Mouse (Mus musculus): ENCODE measurements around the gene Arl6ip4. TPM values are rescaled to one million over a fixed set of nuclear protein-coding genes. Genes with fewer than 3 reads are reported as not detected.

Arl6ip4 gene
- total and polyA plus RNA-seq, 3 experiments, result 57.8 to 128 TPM; not detected in 1

GRCm38 (mm10) chr5:124082941-124083688 lies 32.8 kb upstream of the Arl6ip4 start:
- Histone ChIP-seq H3K4me1 (ENCODE audit: control insufficient read depth in 1 of 2, insufficient read depth in 2 of 2, low read length in 2 of 2) (no peaks in the 10 kb centered on the region), H3K27me3 (ENCODE audit: control insufficient read depth in 1 of 2, insufficient read depth in 2 of 2, low read length in 2 of 2) (no peaks in the 10 kb centered on the region), H3K36me3 (ENCODE audit: control insufficient read depth in 1 of 2, insufficient read depth in 2 of 2, low read length in 2 of 2) (no peaks in the 10 kb centered on the region), H3K4me3 (ENCODE audit: control insufficient read depth in 1 of 2, insufficient read depth in 1 of 2, low read depth in 2 of 2, low read length in 2 of 2) (no peak overlapping the region), H3K9me3 (replicated peaks; ENCODE audit: insufficient read depth, low read length) (no peaks in the 10 kb centered on the region), H3K9ac (ENCODE audit: control insufficient read depth, low read depth, low read length, poor library complexity, severe bottlenecking) (no peak overlapping the region), H3K79me2 (ENCODE audit: control insufficient read depth, insufficient read depth, low read length, poor library complexity) (no peaks in the 10 kb centered on the region), H3K27ac (ENCODE audit: control insufficient read depth, low read depth, low read length) (no peak overlapping the region)
- TF ChIP-seq CHD2 (IDR thresholded peaks at IDR 0.05; ENCODE audit: low read length), result no peak
- no peak for TF ChIP-seq EP300 (IDR thresholded peaks at IDR 0.05; ENCODE audit: low read depth in 1 of 2, low read length in 2 of 2)
- TF ChIP-seq USF2 (IDR thresholded peaks at IDR 0.05; ENCODE audit: borderline replicate concordance in 1 of 2, insufficient read depth in 1 of 2, low read depth in 1 of 2, low read length in 2 of 2), result no peak
- no peak for TF ChIP-seq JUND (IDR thresholded peaks at IDR 0.05; ENCODE audit: low read depth, low read length)
- no peak for TF ChIP-seq SMC3 (IDR thresholded peaks at IDR 0.05; ENCODE audit: low read depth, low read length)
- TF ChIP-seq ZMIZ1 (IDR thresholded peaks at IDR 0.05; ENCODE audit: low read depth, low read length), result no peak
- TF ChIP-seq E2F4 (IDR thresholded peaks at IDR 0.05; ENCODE audit: borderline replicate concordance, low read depth, low read length), result no peak
- TF ChIP-seq MEF2A (IDR thresholded peaks at IDR 0.05; ENCODE audit: extremely low read depth, insufficient replicate concordance, low read depth, low read length, poor library complexity, severe bottlenecking), result no peak
- no peak for TF ChIP-seq ZKSCAN1 (IDR thresholded peaks at IDR 0.05; ENCODE audit: low read depth, low read length)
- TF ChIP-seq MAX (IDR thresholded peaks at IDR 0.05; ENCODE audit: low read length), result no peak
- no peak for TF ChIP-seq ETS1 (IDR thresholded peaks at IDR 0.05; ENCODE audit: low read depth, low read length)
- TF ChIP-seq GATA1 (IDR thresholded peaks at IDR 0.05; ENCODE audit: low read depth, low read length), result no peak
- no peak for TF ChIP-seq MXI1 (IDR thresholded peaks at IDR 0.05; ENCODE audit: low read depth, low read length)
- TF ChIP-seq TBP (IDR thresholded peaks at IDR 0.05; ENCODE audit: low read depth, low read length), result no peak
- no peak for TF ChIP-seq CHD1 (IDR thresholded peaks at IDR 0.05; ENCODE audit: low read depth, low read length)
- TF ChIP-seq MYB (IDR thresholded peaks at IDR 0.05; ENCODE audit: low read depth, low read length), result no peak
- TF ChIP-seq RCOR1 (IDR thresholded peaks at IDR 0.05; ENCODE audit: low read depth, low read length), result no peak
- no peak for TF ChIP-seq RAD21 (IDR thresholded peaks at IDR 0.05; ENCODE audit: low read depth, low read length)
- TF ChIP-seq SIN3A (IDR thresholded peaks at IDR 0.05; ENCODE audit: low read length), result no peak
- no peak for DNase-seq (ENCODE audit: low read depth, low spot score)

Measured in MEL (cell line).